Mouse (Mus musculus) thymus, postnatal 10 days (tissue): ENCODE results near the gene Ccdc17.

Source experiments
- DNase-seq, 2 experiments: peaks; one replicate each; pipeline ENCODE4 v3.0.0; 2021; ENCODE audit warnings: low spot score in 2 of 2

The Ccdc17 gene

DNA sequence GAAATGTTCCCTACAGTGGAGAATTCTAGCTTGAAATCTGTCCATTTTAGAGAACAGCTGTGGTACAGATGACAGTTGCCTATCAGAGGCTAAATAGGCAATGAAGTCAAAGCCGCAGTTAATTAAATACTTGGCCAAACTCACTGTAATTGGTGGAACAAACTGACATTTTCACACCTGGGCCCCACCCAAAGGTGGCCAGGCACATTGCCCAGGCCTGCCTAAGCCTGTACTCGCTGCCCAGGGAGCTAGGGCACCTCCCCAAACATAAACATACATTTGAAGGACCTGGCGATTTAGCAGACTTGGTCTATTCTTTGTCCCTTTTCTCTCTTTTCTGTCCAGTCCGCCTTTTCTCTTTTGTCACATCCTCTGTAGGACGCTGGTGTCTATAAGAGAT is at the start of gene Ccdc17:
TSS of gene Ccdc17 (plus strand) at position 276 of the 400 bp plus-strand sequence.
- no peak for DNase-seq

DNA sequence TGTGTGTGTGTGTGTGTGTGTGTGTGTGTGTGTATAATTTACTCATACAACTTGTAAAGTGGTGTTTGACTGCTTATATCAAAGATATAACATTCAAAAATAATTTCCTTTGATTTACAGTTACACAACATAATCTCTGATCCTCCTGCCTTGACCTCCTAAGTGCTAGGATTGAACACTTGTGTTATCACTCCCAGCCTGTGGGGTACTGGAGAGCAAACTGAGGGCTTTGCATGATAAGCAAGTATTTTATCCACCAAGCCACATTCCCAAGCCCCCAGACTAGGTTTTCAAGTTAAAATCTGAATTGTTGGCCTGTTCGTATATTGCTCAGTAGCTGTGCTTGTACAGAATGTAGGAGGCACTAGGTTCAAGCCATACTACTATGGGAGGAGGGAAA is 46.0 kb upstream of the Ccdc17 start:
- DNase-seq, result no peak

- DNase-seq, result no peak
These were observed 43.4 kb upstream of the Ccdc17 start for GRCm38 (mm10) chr4:116553035-116553434.

GRCm38 (mm10) chr4:116555413-116556300 is 40.8 kb upstream of the Ccdc17 start, which contains the start of gene Tmem69:
Tmem69 (minus strand) TSS chr4:116555936.
- peak; percentile 54 to 66 for DNase-seq

DNA sequence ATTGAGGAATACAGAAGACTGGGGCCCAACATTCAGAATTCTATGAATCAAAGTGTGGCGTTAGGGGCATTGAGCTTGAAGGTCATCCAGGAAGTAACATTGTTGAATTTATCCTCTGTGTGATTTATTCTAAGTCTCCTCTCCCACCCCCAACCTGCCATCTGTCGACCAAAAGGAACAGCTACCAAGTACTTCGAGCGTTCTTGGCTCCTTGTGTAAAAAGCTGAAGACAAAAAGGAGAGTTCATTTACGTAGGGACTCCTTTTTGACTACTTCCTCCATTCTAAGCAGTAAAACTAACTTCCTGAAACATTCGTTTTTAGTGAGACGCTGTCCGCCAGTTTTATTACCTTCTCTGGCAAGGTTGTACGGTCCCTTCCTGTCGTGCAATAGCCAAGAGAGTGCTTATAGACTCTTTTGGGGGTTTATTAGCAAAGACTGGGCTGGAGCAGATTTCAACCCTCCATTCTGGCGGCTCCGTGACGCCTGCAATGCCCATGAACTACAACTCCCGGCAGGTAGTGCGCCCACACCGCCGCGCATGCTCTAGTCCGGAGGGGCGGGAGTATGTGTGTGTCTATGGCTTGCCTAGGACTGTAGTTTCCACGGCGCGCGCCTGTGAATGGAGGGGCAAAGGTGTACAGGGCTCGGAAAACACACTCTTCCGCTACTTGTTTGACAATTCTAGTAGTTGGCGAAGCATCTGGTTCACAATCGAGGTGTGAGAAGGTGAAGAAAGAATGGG is 39.7 kb upstream of the Ccdc17 start:
- DNase-seq, result peak; percentile 91 to 93

DNA sequence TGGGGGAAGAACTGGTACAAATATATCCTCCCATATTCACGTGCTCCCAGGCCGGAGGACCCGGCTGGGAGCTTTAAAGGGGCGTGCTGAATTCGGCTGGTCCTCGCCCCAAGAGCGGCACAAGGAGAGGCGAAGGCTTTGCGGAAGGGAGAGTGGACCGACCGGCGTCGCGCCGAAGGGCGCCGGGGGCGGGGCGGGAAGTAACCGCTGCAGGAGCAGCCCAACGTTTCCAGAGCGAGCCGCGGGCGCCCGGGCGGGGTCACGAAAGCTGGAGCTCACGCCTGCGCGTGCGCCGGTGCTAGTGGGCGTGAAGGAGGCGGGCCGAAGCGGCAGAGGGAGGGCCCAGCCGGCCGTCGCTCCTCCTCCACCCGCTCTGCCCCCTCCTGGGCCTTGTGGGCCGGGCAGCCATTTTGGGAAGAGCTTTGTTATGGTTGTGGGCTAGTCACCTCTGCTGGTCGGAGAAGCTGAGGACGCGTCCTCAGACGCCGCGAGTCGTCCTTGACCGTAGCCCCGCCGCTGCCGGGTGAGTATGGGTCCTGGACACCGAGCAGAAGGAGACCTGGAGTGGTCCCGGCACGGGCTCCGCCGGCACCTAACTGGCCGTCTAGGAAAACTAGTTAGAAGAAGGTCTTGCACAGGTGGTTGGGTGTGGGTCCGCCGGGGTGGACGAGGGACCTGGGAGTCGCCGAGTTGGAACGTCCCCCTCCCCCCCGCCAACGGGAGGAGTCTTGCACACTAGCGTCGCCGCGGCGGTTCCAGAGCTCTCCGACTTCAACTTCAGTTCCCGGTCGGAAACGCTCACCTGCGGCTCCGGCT is 38.9 kb upstream of the Ccdc17 start, which contains the start of gene Gpbp1l1:
TSS of gene Gpbp1l1 (plus strand) at position 353 of the 816 bp plus-strand sequence.
- DNase-seq, result peak; percentile 96 to 98

DNA sequence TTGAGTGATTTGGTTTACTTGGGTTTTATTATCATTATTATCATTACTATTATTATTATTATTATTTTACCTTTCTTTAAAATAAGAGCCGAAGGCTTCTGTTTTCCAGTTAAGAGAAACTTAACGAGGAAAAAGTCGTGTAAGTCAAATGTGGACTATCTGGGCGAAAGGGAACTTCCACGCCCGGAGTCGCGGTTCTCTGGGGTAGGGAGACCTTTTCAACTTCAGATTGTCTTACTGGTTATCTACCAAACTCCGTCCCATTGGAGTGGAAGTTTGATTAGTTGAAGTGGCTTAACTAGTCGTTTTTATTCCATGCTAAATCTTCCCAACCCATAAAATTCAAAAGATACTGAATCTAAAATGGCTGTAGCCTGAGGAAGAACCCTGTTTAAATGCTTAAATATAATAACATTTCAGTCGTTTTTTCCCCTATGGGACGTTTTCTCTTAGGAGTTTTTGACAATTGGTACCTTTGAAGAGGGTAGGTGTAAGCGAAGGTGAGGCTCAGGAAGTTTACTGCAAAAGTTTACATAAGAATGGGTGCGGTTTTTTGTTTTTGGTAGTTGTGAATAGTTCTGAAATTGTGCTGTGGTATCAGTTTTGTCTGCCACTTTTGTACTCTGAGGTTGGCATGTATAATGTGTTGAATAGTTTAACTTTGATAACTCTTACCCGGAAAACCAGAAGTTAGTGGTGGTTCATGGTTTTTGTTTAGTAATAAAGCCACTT is 38.1 kb upstream of the Ccdc17 start:
- DNase-seq, result peak in 1 of 2 experiments; percentile 7

DNA sequence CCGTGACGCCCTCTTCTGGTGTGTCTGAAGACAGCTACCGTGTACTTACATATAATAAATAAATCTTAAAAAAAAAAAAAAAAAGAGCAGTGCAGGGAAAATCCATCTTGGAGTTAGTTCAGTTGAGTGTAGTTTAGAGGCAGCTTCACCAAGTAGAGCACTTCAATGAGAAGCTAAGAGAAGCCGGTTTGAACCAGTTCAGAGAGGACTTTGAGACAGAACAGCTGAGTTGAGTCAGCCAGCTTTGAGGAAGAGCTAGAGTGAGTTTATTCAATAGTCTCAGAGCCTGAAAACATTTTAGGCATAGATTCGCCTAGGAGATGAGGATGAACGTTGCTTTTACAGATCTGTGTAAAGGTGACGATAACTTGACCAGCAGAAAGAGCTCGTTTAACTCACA is 661 bp upstream of the Ccdc17 start:
- no peak for DNase-seq

DNA sequence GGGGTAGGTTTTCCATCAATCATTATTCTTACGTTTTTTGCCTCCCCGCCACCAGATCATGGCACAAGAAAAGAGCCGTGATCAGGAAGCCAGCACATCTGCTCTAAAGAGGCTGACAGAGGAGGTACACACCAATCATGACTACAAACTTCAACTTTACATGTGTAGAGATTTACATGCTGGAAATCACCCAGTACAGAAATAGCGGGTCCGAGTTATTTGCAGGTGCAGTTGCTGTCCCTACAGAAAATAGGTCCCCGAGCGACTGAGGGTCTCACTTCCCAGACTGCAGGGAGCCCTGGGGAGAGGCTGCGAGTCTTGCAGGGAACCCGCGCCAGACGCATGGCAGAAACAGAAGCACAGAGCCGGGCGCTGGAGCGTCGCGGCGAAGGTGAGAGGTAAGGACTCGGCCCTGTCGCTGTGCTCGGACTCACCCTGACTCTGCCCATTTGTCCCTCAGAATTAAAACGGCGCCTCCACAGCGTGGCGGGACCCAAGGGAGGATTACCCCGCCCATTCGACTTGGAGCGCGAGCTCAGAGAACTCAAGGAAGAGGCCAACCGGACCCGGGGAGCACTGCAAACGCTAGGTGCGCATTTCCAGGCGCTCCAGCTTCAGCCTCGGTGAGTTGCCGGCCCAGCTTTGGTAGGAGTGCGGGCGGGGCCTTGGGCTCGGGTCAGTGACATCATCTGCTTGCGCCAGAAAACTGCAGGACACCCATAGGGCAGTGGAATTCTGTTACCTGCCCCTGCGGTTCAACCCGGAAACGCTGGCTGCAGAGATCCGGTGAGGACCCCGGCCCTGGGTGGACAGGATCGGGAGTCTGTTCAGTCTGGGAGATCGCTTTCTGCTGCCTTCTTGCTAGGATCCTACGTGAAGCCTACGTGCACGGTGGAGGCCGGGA is 776 bp downstream of the Ccdc17 start:
- peak; percentile 18 to 25 for DNase-seq

DNA sequence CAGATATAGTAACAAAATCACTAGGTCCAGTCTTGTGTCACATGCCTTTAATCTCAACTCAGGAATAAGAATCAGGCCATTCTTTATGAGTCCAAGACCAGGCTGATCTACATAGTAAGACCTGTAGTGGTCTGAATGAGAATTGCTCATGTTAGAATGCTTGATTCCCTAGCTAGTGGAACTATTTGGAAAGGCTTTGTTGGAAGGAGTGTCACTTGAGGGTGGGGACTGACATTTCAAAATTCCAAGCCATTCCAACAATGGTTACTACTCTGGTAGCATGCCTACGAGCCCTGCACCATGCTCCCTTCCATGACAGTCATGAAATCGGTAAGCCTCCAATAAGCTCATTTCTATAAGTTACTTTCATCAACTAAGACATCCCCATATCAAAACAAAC is 16.2 kb downstream of the Ccdc17 start:
- DNase-seq, result no peak

- DNase-seq, result no peak
These were observed 18.8 kb downstream of the Ccdc17 start for GRCm38 (mm10) chr4:116615237-116615636.

DNA sequence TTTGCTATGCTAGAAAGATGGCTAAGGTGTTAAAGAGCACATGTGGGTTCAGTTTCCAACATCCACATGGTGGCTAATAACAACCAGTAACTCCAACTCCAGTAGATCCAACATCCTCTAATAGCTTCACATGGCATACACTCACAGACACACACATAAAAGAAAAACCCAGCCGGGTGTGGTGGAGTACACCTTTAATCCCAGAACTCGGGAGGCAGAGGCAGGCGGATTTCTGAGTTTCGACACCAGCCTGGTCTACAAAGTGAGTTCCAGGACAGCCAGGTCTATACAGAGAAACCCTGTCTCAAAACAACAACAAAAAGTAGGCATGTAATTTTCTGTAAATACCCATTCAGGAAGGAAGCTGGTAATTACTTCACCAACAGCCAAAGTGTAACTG is 28.4 kb downstream of the Ccdc17 start:
- no peak for DNase-seq

DNA sequence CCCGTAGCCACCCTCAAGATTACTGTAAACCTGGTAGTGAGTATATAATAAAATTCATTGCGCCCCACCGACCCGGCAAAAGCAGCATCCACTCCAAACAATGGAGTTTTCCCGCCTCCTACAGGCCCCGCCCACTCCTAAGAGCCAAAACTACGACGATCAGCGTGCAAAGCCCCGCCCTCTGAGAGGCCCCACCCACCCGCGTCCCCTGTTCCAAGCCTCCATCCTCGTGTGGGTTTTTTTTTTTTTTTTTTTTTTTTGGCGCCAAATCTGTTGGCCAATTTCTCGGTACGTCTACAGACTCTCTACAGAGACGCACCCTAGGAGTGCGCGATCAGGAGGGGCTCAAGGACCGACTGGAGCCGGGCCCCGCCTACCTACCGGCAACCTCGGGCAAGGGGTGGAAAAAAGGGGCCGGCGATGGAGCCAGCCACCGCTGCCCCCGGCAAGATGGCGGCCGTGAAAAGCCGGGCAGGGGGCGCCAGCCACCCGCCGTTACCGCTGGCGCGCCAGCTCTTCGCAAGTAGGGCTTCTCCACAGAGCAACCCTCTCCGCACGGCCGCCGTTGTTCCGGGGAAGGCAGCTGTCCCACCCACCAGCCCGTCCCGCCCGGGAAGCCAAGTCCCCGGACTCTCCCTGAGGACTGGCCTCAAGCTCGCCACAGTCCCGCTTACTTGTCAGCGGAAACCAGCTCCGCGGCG is 30.4 kb downstream of the Ccdc17 start:
- peak; percentile 73 to 75 for DNase-seq

DNA sequence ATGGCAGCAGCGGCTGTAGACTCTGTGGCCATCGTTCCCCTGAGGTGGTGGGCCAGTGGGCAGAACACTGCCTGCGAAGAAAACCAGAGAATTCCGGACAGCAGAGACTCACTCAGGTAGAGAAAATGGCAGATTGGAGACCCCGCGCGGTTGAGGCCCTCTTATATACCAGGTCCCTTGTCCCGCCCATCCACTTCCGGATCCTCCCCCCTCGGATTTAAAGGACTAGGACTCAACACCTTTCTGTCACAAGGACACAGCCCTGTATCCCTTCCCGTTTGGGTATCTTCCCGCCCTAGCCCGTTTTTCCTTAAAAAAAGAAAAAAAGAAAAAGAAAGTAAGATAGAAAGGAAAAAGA is 30.9 kb downstream of the Ccdc17 start:
- DNase-seq, result peak; percentile 87 to 90

DNA sequence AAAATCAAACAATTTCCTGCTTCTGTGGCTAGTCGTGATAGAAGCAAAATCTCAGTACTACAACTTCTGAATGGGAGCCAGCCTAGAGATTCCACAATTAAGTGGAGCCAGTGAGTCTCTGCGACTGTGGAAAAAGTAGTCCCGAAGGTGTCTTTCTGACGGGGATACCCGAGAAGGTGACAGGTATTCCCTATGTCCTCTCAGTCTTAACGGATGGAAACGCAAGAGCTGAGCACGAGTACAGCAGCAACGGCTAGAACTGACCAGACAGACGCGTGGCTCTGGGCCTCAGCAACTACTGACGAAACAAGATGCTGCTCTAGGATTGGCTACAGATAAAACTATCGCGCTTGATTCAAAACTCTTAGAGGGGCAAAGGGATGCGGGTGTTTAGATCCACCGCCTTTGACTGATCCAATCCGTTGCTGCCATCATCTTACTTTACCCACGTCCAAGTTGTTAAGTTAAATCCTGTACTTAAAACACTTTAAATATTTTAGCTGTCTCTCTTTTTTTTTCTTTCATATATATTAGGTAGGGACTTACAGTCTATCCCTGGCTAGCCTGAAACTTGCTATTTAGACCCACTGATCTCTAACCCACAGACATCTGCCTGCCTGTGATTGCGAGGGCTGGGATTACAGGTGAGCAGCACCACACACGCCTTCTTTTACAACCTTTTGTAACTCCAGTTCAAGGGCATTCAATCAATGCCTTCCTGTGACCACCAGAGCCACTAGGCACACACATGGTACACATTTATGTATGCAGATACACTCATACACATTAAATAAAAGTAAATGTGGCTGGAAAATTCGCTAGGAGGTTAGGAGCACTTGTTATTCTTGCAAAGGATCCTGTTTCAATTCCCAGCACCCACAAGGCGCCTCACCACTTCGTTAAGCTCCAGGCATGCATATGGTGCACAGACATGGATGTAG is 31.5 kb downstream of the Ccdc17 start, which contains the start of gene Nasp:
TSS of gene Nasp (minus strand) at position 220 of the 941 bp plus-strand sequence.
- peak; percentile 62 to 70 for DNase-seq

GRCm38 (mm10) chr4:116635197-116635596 is 38.7 kb downstream of the Ccdc17 start:
- DNase-seq, result no peak

GRCm38 (mm10) chr4:116638821-116639220 is 42.4 kb downstream of the Ccdc17 start:
- no peak for DNase-seq

DNA sequence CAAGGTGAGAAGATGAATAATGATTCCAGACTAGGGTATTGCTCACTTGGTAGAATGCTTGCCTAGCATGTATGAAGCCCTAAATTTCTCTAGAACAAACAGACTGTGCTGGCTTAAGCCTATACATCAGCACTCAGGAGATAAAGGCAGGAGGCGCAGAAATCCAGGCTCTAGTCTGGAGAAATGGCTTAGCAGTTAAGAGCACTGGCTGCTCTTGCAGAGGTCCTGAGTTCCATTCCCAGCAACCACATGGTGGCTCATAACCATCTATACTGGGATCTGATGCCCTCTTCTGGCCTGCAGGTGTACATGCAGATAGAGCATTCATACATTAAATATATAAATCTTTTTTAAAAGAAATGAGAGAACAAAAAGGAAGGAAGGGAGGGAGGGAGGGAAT is 45.6 kb downstream of the Ccdc17 start:
- no peak for DNase-seq
